Comparison of ENCODE assay signal across 9 mouse cellular contexts in the genomic region with DNA sequence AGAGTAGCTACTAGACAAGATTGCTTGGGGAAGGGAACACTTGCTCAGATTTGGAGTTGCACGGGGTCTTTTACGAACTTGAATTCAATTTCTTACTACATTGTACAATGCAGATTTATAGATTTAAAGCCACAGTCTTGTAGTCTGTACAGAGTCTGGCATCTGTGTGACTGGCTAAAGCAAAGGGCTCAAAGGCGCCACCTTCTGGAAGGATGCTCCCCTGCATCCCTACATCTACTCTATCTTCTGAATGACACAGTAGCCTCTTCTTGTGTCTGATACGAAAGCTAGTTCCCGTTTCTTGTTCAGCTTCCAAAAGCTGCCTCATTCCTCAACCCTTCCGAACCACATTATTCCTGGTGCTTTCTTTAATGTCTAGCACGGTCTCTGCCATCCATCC.
DNase-seq lines count a peak whose midpoint lies in the region; ATAC-seq lines count a peak whose summit lies in the region.
"Had no signal": no experiment of that assay in that cellular context is flagged by ENCODE, and none has a peak within 500 bp of the region (broad histone marks: within the 10 kb centered on the region; RNA-seq: fewer than 3 reads in every experiment).

No protein-coding gene starts in this region.

- H3K4me2 ChIP-seq in forebrain, embryonic 14.5 days (ENCODE audit: low read length): no peak overlapping the region
- no peak overlapping the region for H3K4me2 ChIP-seq in intestine, embryonic 15.5 days (replicated peaks)
- H3K4me2 ChIP-seq: hindbrain, embryonic 15.5 days had no signal

- no peaks in the 10 kb centered on the region for H3K9me3 ChIP-seq in forebrain, embryonic 14.5 days (replicated peaks; ENCODE audit: control insufficient read depth, low read length)
- H3K9me3 ChIP-seq in forebrain, embryonic 10.5 days: no peaks in the 10 kb centered on the region
- H3K9me3 ChIP-seq in intestine, embryonic 15.5 days: no peaks in the 10 kb centered on the region
- H3K9me3 ChIP-seq: hindbrain, embryonic 15.5 days had no signal

- no peak for ATAC-seq in forebrain, embryonic 14.5 days
- ATAC-seq in megakaryocyte progenitor cell, adult 5-6 weeks (replicated peaks; ENCODE audit: poor library complexity): peak; percentile 83
- ATAC-seq in intestine, embryonic 15.5 days: no peak

- H3K4me1 ChIP-seq in forebrain, embryonic 14.5 days (ENCODE audit: control insufficient read depth, insufficient read depth, low read length): no peaks in the 10 kb centered on the region
- peaks cover 7% of the 10 kb centered on the region for H3K4me1 ChIP-seq in forebrain, embryonic 10.5 days
- H3K4me1 ChIP-seq in intestine, embryonic 15.5 days (replicated peaks): no peaks in the 10 kb centered on the region

- no peaks in the 10 kb centered on the region for H3K36me3 ChIP-seq in forebrain, embryonic 14.5 days (ENCODE audit: control insufficient read depth, insufficient read depth, low read length)
- no peaks in the 10 kb centered on the region for H3K36me3 ChIP-seq in forebrain, embryonic 10.5 days (replicated peaks)
- no peaks in the 10 kb centered on the region for H3K36me3 ChIP-seq in intestine, embryonic 15.5 days
- H3K36me3 ChIP-seq: hindbrain, embryonic 15.5 days had no signal

- 67% methylated on average over 7 of the region's 7 CpGs for WGBS in forebrain, embryonic 14.5 days
- 68% methylated on average over 7 of the region's 7 CpGs for WGBS in forebrain, embryonic 10.5 days
- WGBS in intestine, embryonic 15.5 days: 60% methylated on average over 7 of the region's 7 CpGs

- H3K27me3 ChIP-seq in forebrain, embryonic 14.5 days (replicated peaks; ENCODE audit: control insufficient read depth, insufficient read depth, low read length): no peaks in the 10 kb centered on the region
- no peaks in the 10 kb centered on the region for H3K27me3 ChIP-seq in forebrain, embryonic 10.5 days (ENCODE audit: poor library complexity, severe bottlenecking)
- no peaks in the 10 kb centered on the region for H3K27me3 ChIP-seq in intestine, embryonic 15.5 days (replicated peaks)
- H3K27me3 ChIP-seq: hindbrain, embryonic 15.5 days had no signal

- no peak overlapping the region for H3K4me3 ChIP-seq in forebrain, embryonic 14.5 days (ENCODE audit: low read depth, low read length)
- no peak overlapping the region for H3K4me3 ChIP-seq in forebrain, embryonic 10.5 days
- H3K4me3 ChIP-seq in intestine, embryonic 15.5 days (replicated peaks): no peak overlapping the region
- H3K4me3 ChIP-seq: hindbrain, embryonic 15.5 days had no signal

- no peak overlapping the region for H3K27ac ChIP-seq in forebrain, embryonic 14.5 days (ENCODE audit: low read depth, low read length)
- H3K27ac ChIP-seq in forebrain, embryonic 10.5 days: no peak overlapping the region
- no peak overlapping the region for H3K27ac ChIP-seq in intestine, embryonic 15.5 days
- H3K27ac ChIP-seq: hindbrain, embryonic 15.5 days had no signal

- DNase-seq in forebrain, embryonic 14.5 days (ENCODE audit: low spot score): peak; percentile 51
- DNase-seq in forebrain, embryonic 10.5 days (ENCODE audit: extremely low spot score, low spot score): no peak
- DNase-seq in 3T3-L1 (ENCODE audit: low read depth, low spot score) (peak; percentile 55), adipocyte (ENCODE audit: low spot score) (peak; percentile 57)
- peak; percentile 2 for DNase-seq in fibroblast of lung, adult 2 months (ENCODE audit: low read depth)
- peak; percentile 29 to 50 for DNase-seq in layer of hippocampus, postnatal 14 days (ENCODE audit: low spot score in 2 of 2)

- no peak overlapping the region for H3K9ac ChIP-seq in forebrain, embryonic 14.5 days (ENCODE audit: low read length)
- no peak overlapping the region for H3K9ac ChIP-seq in intestine, embryonic 15.5 days
- H3K9ac ChIP-seq: hindbrain, embryonic 15.5 days had no signal
